Mouse (Mus musculus): Measurements from ENCODE around the gene Pex26. TPM values are rescaled to one million over a fixed set of nuclear protein-coding genes. Genes with fewer than 3 reads are reported as not detected.

Pex26 gene
- polyA plus RNA-seq, 1 experiment from 2014 or later: 7.5 TPM

GRCm38 (mm10) chr6:121223001-121223400 is 39.5 kb downstream of the Pex26 start:
- Histone ChIP-seq H3K4me1 (ENCODE audit: control insufficient read depth, insufficient read depth, low read length) (0 out of 2 replicates have a peak, but pooled peaks cover 2% of the 10 kb centered on the region), H3K4me2 (ENCODE audit: low read depth, severe bottlenecking) (no peak overlapping the region), H3K27me3 (ENCODE audit: control insufficient read depth, insufficient read depth, low read length) (no peaks in the 10 kb centered on the region), H3K9ac (ENCODE audit: low read length) (no peak overlapping the region), H3K4me3 (ENCODE audit: low read depth, low read length) (no peak overlapping the region), H3K9me3 (ENCODE audit: control insufficient read depth, low read length) (no peaks in the 10 kb centered on the region), H3K36me3 (ENCODE audit: control insufficient read depth, insufficient read depth, low read length) (no peaks in the 10 kb centered on the region), H3K27ac (replicated peaks; ENCODE audit: low read depth, low read length) (no peak overlapping the region)
- ATAC-seq (ENCODE audit: insufficient number of reproducible peaks, low FRiP score, low TSS enrichment, low read depth) (no peak), DNase-seq (ENCODE audit: low spot score) (no peak)
- WGBS: 95% methylated on average over 14 of the region's 14 CpGs

GRCm38 (mm10) chr6:121224067-121224466 is 40.6 kb downstream of the Pex26 start:
- no peaks in the 10 kb centered on the region for H3K9me3 ChIP-seq (ENCODE audit: control insufficient read depth, low read length)
- 75% methylated on average over 5 of the region's 5 CpGs for WGBS
- ATAC-seq (ENCODE audit: insufficient number of reproducible peaks, low FRiP score, low TSS enrichment, low read depth) (no peak), DNase-seq (ENCODE audit: low spot score) (no peak)
- no peak overlapping the region for H3K27ac ChIP-seq (replicated peaks; ENCODE audit: low read depth, low read length)
- H3K9ac ChIP-seq (ENCODE audit: low read length): no peak overlapping the region
- H3K36me3 ChIP-seq (ENCODE audit: control insufficient read depth, insufficient read depth, low read length): no peaks in the 10 kb centered on the region
- H3K27me3 ChIP-seq (ENCODE audit: control insufficient read depth, insufficient read depth, low read length): no peaks in the 10 kb centered on the region
- no peak overlapping the region for H3K4me2 ChIP-seq (ENCODE audit: low read depth, severe bottlenecking)
- 0 out of 2 replicates have a peak, but pooled peaks cover 2% of the 10 kb centered on the region for H3K4me1 ChIP-seq (ENCODE audit: control insufficient read depth, insufficient read depth, low read length)
- H3K4me3 ChIP-seq (ENCODE audit: low read depth, low read length): no peak overlapping the region

- 0 out of 2 replicates have a peak, but pooled peaks cover 2% of the 10 kb centered on the region for H3K4me1 ChIP-seq (ENCODE audit: control insufficient read depth, insufficient read depth, low read length)
- no peak overlapping the region for H3K4me3 ChIP-seq (ENCODE audit: low read depth, low read length)
- DNase-seq (ENCODE audit: low spot score) (no peak), ATAC-seq (ENCODE audit: insufficient number of reproducible peaks, low FRiP score, low TSS enrichment, low read depth) (no peak)
- H3K4me2 ChIP-seq (ENCODE audit: low read depth, severe bottlenecking): no peak overlapping the region
- H3K9ac ChIP-seq (ENCODE audit: low read length): no peak overlapping the region
- H3K36me3 ChIP-seq (ENCODE audit: control insufficient read depth, insufficient read depth, low read length): no peaks in the 10 kb centered on the region
- no peaks in the 10 kb centered on the region for H3K27me3 ChIP-seq (ENCODE audit: control insufficient read depth, insufficient read depth, low read length)
- no peaks in the 10 kb centered on the region for H3K9me3 ChIP-seq (ENCODE audit: control insufficient read depth, low read length)
- WGBS: 4% methylated on average over 6 of the region's 6 CpGs
- no peak overlapping the region for H3K27ac ChIP-seq (replicated peaks; ENCODE audit: low read depth, low read length)
Observed at GRCm38 (mm10) chr6:121224993-121225392, 41.5 kb downstream of the Pex26 start.

- ATAC-seq (ENCODE audit: insufficient number of reproducible peaks, low FRiP score, low TSS enrichment, low read depth): no peak
- Histone ChIP-seq H3K9me3 (ENCODE audit: control insufficient read depth, low read length) (no peaks in the 10 kb centered on the region), H3K4me1 (ENCODE audit: control insufficient read depth, insufficient read depth, low read length) (0 out of 2 replicates have a peak, but pooled peaks cover 2% of the 10 kb centered on the region), H3K4me2 (ENCODE audit: low read depth, severe bottlenecking) (no peak overlapping the region), H3K27me3 (ENCODE audit: control insufficient read depth, insufficient read depth, low read length) (no peaks in the 10 kb centered on the region), H3K9ac (ENCODE audit: low read length) (no peak overlapping the region), H3K4me3 (ENCODE audit: low read depth, low read length) (no peak overlapping the region), H3K27ac (replicated peaks; ENCODE audit: low read depth, low read length) (no peak overlapping the region), H3K36me3 (ENCODE audit: control insufficient read depth, insufficient read depth, low read length) (no peaks in the 10 kb centered on the region)
- no peak for DNase-seq (ENCODE audit: low spot score)
- 72% methylated on average over 4 of the region's 4 CpGs for WGBS
Observed at GRCm38 (mm10) chr6:121226043-121226442, 42.6 kb downstream of the Pex26 start.

- ATAC-seq (ENCODE audit: insufficient number of reproducible peaks, low FRiP score, low TSS enrichment, low read depth) (no peak), DNase-seq (ENCODE audit: low spot score) (no peak)
- Histone ChIP-seq H3K4me3 (ENCODE audit: low read depth, low read length) (no peak overlapping the region), H3K9me3 (ENCODE audit: control insufficient read depth, low read length) (no peaks in the 10 kb centered on the region), H3K4me2 (ENCODE audit: low read depth, severe bottlenecking) (no peak overlapping the region), H3K27me3 (ENCODE audit: control insufficient read depth, insufficient read depth, low read length) (no peaks in the 10 kb centered on the region), H3K36me3 (ENCODE audit: control insufficient read depth, insufficient read depth, low read length) (no peaks in the 10 kb centered on the region), H3K27ac (replicated peaks; ENCODE audit: low read depth, low read length) (no peak overlapping the region), H3K4me1 (ENCODE audit: control insufficient read depth, insufficient read depth, low read length) (0 out of 2 replicates have a peak, but pooled peaks cover 2% of the 10 kb centered on the region), H3K9ac (ENCODE audit: low read length) (no peak overlapping the region)
- WGBS: 85% methylated on average over 2 of the region's 2 CpGs
Observed at GRCm38 (mm10) chr6:121226744-121227143, 43.3 kb downstream of the Pex26 start.

- no peaks in the 10 kb centered on the region for H3K9me3 ChIP-seq (ENCODE audit: control insufficient read depth, low read length)
- no peak overlapping the region for H3K4me3 ChIP-seq (ENCODE audit: low read depth, low read length)
- 74% methylated on average over 8 of the region's 8 CpGs for WGBS
Observed at GRCm38 (mm10) chr6:121228421-121228820, 45.0 kb downstream of the Pex26 start.

GRCm38 (mm10) chr6:121232652-121233051 is 49.2 kb downstream of the Pex26 start:
- Histone ChIP-seq H3K36me3 (ENCODE audit: control insufficient read depth, insufficient read depth, low read length) (no peaks in the 10 kb centered on the region), H3K4me3 (ENCODE audit: low read depth, low read length) (no peak overlapping the region), H3K9me3 (ENCODE audit: control insufficient read depth, low read length) (no peaks in the 10 kb centered on the region), H3K4me2 (ENCODE audit: low read depth, severe bottlenecking) (no peak overlapping the region), H3K27me3 (ENCODE audit: control insufficient read depth, insufficient read depth, low read length) (no peaks in the 10 kb centered on the region), H3K9ac (ENCODE audit: low read length) (no peak overlapping the region), H3K27ac (replicated peaks; ENCODE audit: low read depth, low read length) (no peak overlapping the region), H3K4me1 (ENCODE audit: control insufficient read depth, insufficient read depth, low read length) (no peaks in the 10 kb centered on the region)
- DNase-seq (ENCODE audit: low spot score): no peak
- no peak for ATAC-seq (ENCODE audit: insufficient number of reproducible peaks, low FRiP score, low TSS enrichment, low read depth)
- WGBS: 74% methylated on average over 1 of the region's 1 CpGs

More at GRCm38 (mm10) chr6:121228421-121228820, 45.0 kb downstream of the Pex26 start:
- DNase-seq (ENCODE audit: low spot score) (no peak), ATAC-seq (ENCODE audit: insufficient number of reproducible peaks, low FRiP score, low TSS enrichment, low read depth) (no peak)
- no peak overlapping the region for H3K9ac ChIP-seq (ENCODE audit: low read length)
- no peaks in the 10 kb centered on the region for H3K36me3 ChIP-seq (ENCODE audit: control insufficient read depth, insufficient read depth, low read length)
- 0 out of 2 replicates have a peak, but pooled peaks cover 2% of the 10 kb centered on the region for H3K4me1 ChIP-seq (ENCODE audit: control insufficient read depth, insufficient read depth, low read length)
- H3K27ac ChIP-seq (replicated peaks; ENCODE audit: low read depth, low read length): no peak overlapping the region
- H3K4me2 ChIP-seq (ENCODE audit: low read depth, severe bottlenecking): no peak overlapping the region
- no peaks in the 10 kb centered on the region for H3K27me3 ChIP-seq (ENCODE audit: control insufficient read depth, insufficient read depth, low read length)

GRCm38 (mm10) chr6:121236386-121236785 is 52.9 kb downstream of the Pex26 start:
- H3K27ac ChIP-seq (replicated peaks; ENCODE audit: low read depth, low read length): no peak overlapping the region
- WGBS: 81% methylated on average over 2 of the region's 2 CpGs
- no peak overlapping the region for H3K4me2 ChIP-seq (ENCODE audit: low read depth, severe bottlenecking)
- no peaks in the 10 kb centered on the region for H3K27me3 ChIP-seq (ENCODE audit: control insufficient read depth, insufficient read depth, low read length)
- H3K9me3 ChIP-seq (ENCODE audit: control insufficient read depth, low read length): no peaks in the 10 kb centered on the region
- no peak for ATAC-seq (ENCODE audit: insufficient number of reproducible peaks, low FRiP score, low TSS enrichment, low read depth)
- no peaks in the 10 kb centered on the region for H3K36me3 ChIP-seq (ENCODE audit: control insufficient read depth, insufficient read depth, low read length)
- H3K4me3 ChIP-seq (ENCODE audit: low read depth, low read length): no peak overlapping the region
- no peaks in the 10 kb centered on the region for H3K4me1 ChIP-seq (ENCODE audit: control insufficient read depth, insufficient read depth, low read length)
- no peak overlapping the region for H3K9ac ChIP-seq (ENCODE audit: low read length)
- DNase-seq (ENCODE audit: low spot score): no peak

- no peak for ATAC-seq (ENCODE audit: insufficient number of reproducible peaks, low FRiP score, low TSS enrichment, low read depth)
Observed at GRCm38 (mm10) chr6:121238209-121238608, 54.7 kb downstream of the Pex26 start.

More at GRCm38 (mm10) chr6:121238209-121238608, 54.7 kb downstream of the Pex26 start:
- Histone ChIP-seq H3K4me3 (ENCODE audit: low read depth, low read length) (no peak overlapping the region), H3K36me3 (ENCODE audit: control insufficient read depth, insufficient read depth, low read length) (no peaks in the 10 kb centered on the region), H3K9ac (ENCODE audit: low read length) (no peak overlapping the region), H3K9me3 (ENCODE audit: control insufficient read depth, low read length) (no peaks in the 10 kb centered on the region), H3K4me1 (ENCODE audit: control insufficient read depth, insufficient read depth, low read length) (no peaks in the 10 kb centered on the region), H3K27me3 (ENCODE audit: control insufficient read depth, insufficient read depth, low read length) (peaks cover 1% of the 10 kb centered on the region; the same call in 1 of the 2 replicates), H3K27ac (replicated peaks; ENCODE audit: low read depth, low read length) (no peak overlapping the region), H3K4me2 (ENCODE audit: low read depth, severe bottlenecking) (no peak overlapping the region)
- 91% methylated on average over 4 of the region's 4 CpGs for WGBS
- DNase-seq (ENCODE audit: low spot score): no peak
